Mouse (Mus musculus) embryonic facial prominence, embryonic 12.5 days (tissue): ENCODE measurements around the gene Vps26c. TPM values are rescaled to one million over a fixed set of nuclear protein-coding genes. Genes with fewer than 3 reads are reported as not detected.

Source experiments
- ATAC-seq: fragments of 200-750 bp; cut with Nextera tagmentation; 2 replicates; pipeline ENCODE4 v1.8.0; 2017; ENCODE audit not compliant: insufficient number of reproducible peaks, insufficient read depth, low FRiP score, low TSS enrichment
- H3K27ac ChIP-seq: fragments of 300-500 bp; sonication (generic); 2 replicates; pipeline ENCODE4 v1.5.1; 2016; ENCODE audit warnings: mild to moderate bottlenecking
- H3K27me3 ChIP-seq: fragments of 300-500 bp; sonication (generic); 2 replicates; pipeline ENCODE4 v1.6.1; 2016; ENCODE audit warnings: mild to moderate bottlenecking, moderate library complexity
- H3K36me3 ChIP-seq: fragments of 300-500 bp; sonication (generic); 2 replicates; pipeline ENCODE4 v1.6.1; 2016; ENCODE audit warnings: mild to moderate bottlenecking
- H3K4me1 ChIP-seq: fragments of 300-500 bp; sonication (generic); 2 replicates; pipeline ENCODE4 v1.6.1; 2016
- H3K4me2 ChIP-seq: fragments of 300-500 bp; sonication (generic); replicated peaks from 2 replicates; pipeline ENCODE4 v1.6.1; 2016; ENCODE audit warnings: mild to moderate bottlenecking, moderate library complexity
- H3K4me3 ChIP-seq: fragments of 300-500 bp; sonication (generic); 2 replicates; pipeline ENCODE4 v1.5.1; 2016; ENCODE audit warnings: mild to moderate bottlenecking
- H3K9ac ChIP-seq: fragments of 300-500 bp; sonication (generic); 2 replicates; pipeline ENCODE4 v1.6.1; 2016; ENCODE audit warnings: mild to moderate bottlenecking, moderate library complexity
- H3K9me3 ChIP-seq: fragments of 300-500 bp; sonication (generic); 2 replicates; pipeline ENCODE4 v1.6.1; 2016; ENCODE audit warnings: mild to moderate bottlenecking, moderate library complexity
- WGBS: fragments of 180-500 bp; shearing (Covaris S2); methylation state at CpG from one replicate; pipeline ENCODE4 v1.1.7; 2016; 5-methylcytosine and 5-hydroxymethylcytosine counted together
- polyA plus RNA-seq: library from polyadenylated mRNA; unstranded; fragments of >200 nt; fragmentation: Nextera tagmentation; extraction: Ambion mirVana; gene quantifications from 2 replicates; pipeline ENCODE4 v1.2.1, GENCODE M21; 2016

Gene Vps26c
- polyA plus RNA-seq, 1 experiment from 2014 or later, result 51.8 TPM

DNA sequence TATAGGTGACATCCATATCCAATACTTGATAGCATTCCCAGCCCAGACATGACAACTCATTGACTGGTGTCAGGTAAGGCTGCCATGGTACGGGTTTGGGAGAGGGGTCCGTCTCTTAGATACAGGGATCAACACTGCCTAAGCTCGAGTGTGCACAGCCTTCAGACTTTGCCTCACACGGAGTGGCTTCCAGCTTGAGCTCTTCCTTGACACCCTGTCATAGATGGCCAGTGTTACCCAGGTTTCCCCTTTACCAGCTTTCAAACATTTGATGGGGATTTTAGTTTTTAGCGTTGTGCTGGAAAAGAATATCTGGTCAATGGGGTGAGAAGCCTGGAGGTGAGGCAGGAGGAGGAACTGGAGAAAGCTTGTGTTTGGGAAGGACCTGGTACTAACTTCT, 41.1 kb upstream of the Vps26c start:
- H3K9ac ChIP-seq, result no peak overlapping the region
- H3K9me3 ChIP-seq, result no peaks in the 10 kb centered on the region
- no peak for ATAC-seq
- H3K27ac ChIP-seq, result no peak overlapping the region
- peaks cover 16% of the 10 kb centered on the region for H3K4me1 ChIP-seq
- H3K4me3 ChIP-seq, result no peak overlapping the region
- no peaks in the 10 kb centered on the region for H3K36me3 ChIP-seq
- H3K27me3 ChIP-seq, result no peaks in the 10 kb centered on the region
- WGBS, result 76% methylated on average over 5 of the region's 5 CpGs
- H3K4me2 ChIP-seq, result no peak overlapping the region

DNA sequence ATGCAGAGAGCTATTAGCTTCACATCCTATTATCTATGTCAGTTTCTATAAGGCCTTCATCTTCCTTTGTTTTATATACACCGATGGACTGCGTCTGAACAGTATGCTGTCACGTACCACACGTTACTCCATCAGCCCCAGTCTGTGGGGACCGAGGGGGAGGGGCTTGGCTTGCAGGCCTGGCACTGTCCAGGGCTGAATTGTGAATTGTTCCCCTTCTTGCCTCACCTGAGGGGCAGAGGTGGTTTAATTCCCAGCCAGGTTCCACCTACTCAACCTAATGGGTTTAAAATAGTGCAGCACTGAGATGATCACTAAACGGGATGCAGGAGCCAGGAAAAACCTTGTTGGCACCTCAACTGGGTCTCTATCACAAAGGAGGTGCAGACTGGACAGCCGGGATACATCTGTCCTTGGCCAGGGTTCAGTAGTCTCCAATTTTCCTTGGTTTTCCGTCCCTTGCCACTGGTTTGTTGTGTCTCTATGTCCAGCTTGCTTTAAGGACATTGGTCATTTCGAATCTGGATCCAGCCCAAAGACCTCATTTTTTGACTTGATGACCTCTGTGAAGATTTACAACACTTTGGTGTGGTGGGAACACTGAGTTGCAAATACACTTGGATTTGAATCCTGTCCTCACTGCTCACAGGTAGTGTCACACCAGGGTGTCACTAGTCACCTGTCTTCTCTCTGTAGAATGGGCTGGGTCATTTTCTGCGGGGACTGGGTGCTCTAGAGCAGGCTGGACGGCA, 40.4 kb upstream of the Vps26c start:
- no peak overlapping the region for H3K4me3 ChIP-seq
- no peaks in the 10 kb centered on the region for H3K36me3 ChIP-seq
- peaks cover 10% of the 10 kb centered on the region for H3K4me1 ChIP-seq
- ATAC-seq, result no peak
- H3K9me3 ChIP-seq, result no peaks in the 10 kb centered on the region
- no peaks in the 10 kb centered on the region for H3K27me3 ChIP-seq
- WGBS, result 82% methylated on average over 11 of the region's 11 CpGs
- no peak overlapping the region for H3K4me2 ChIP-seq
- no peak overlapping the region for H3K27ac ChIP-seq
- H3K9ac ChIP-seq, result no peak overlapping the region

DNA sequence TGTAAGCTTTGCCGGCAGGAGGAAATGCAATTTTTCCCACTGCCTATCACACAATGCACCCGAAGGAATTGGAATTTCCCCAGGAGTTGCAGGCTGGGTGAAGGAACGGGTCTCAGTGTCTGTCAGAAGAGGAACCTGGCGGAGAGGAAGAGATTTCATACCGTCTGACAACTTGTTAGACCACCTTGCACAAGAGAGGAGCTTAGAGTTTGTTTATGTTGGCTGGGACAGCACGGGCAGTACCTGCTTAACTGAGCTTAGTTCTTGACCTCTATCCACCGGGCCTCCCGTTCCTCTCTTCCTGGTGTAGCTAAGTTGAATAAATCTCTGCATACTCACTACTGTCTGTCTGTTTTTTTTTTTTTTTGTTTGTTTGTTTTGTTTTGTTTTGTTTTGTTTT, 39.5 kb upstream of the Vps26c start:
- no peak overlapping the region for H3K4me2 ChIP-seq
- H3K36me3 ChIP-seq, result no peaks in the 10 kb centered on the region
- H3K27ac ChIP-seq, result no peak overlapping the region
- no peak overlapping the region for H3K4me3 ChIP-seq
- ATAC-seq, result no peak
- WGBS, result 58% methylated on average over 8 of the region's 8 CpGs
- H3K9me3 ChIP-seq, result no peaks in the 10 kb centered on the region
- H3K9ac ChIP-seq, result no peak overlapping the region
- peaks cover 3% of the 10 kb centered on the region for H3K4me1 ChIP-seq
- no peaks in the 10 kb centered on the region for H3K27me3 ChIP-seq

DNA sequence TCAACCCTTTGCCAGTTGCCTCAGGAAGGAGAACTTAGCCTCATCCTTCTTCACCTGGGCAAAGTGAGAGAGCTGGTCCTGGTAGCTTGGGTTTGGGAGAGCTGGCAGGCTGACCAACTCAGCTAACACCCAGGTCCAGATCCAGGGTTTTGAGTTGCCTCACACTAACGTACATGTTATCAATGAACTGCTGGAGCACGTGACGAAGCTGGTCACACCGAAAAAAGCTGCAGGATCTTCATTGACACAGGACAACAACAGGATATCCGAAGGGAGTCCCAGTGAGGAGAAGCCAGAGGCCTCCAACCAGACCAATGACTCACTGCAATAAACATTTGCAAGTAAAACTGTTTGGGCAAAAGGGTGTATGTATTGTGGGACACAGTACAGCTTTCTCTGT, 34.0 kb upstream of the Vps26c start:
- no peak overlapping the region for H3K27ac ChIP-seq
- WGBS, result 76% methylated on average over 5 of the region's 5 CpGs

DNA sequence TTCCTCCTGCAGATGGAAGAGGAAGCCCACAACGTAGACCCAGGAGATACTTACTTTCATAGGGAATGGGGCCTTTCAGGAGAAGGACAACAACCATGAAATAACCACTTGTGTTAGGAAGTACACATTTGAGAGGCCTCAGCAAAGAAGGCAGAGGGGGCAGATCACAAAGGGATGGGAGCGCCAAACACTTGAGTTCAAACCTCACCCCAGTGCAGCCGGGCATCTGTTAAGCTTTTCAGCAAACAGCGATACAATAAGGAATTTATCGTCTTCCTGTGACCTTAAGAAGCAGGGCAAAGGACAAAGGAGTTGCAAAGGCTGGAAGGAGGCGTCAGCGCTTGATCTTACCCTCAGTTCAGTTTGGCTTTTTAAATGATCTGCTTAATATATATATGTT, 33.2 kb upstream of the Vps26c start:
- Histone ChIP-seq H3K4me1 (no peaks in the 10 kb centered on the region; the same call in 1 of the 2 replicates), H3K9me3 (no peaks in the 10 kb centered on the region), H3K4me2 (no peak overlapping the region), H3K36me3 (no peaks in the 10 kb centered on the region), H3K27ac (0 out of 2 replicates have a peak overlapping the region, but pooled peaks have one; percentile 12), H3K27me3 (no peaks in the 10 kb centered on the region), H3K9ac (no peak overlapping the region), H3K4me3 (no peak overlapping the region)
- WGBS, result 74% methylated on average over 7 of the region's 7 CpGs
- no peak for ATAC-seq

More for the DNA sequence above, 34.0 kb upstream of the Vps26c start:
- H3K36me3 ChIP-seq, result no peaks in the 10 kb centered on the region
- no peak overlapping the region for H3K9ac ChIP-seq
- H3K4me1 ChIP-seq, result no peaks in the 10 kb centered on the region; the same call in 1 of the 2 replicates
- no peak overlapping the region for H3K4me2 ChIP-seq
- H3K9me3 ChIP-seq, result no peaks in the 10 kb centered on the region
- no peak overlapping the region for H3K4me3 ChIP-seq
- no peaks in the 10 kb centered on the region for H3K27me3 ChIP-seq
- no peak for ATAC-seq

DNA sequence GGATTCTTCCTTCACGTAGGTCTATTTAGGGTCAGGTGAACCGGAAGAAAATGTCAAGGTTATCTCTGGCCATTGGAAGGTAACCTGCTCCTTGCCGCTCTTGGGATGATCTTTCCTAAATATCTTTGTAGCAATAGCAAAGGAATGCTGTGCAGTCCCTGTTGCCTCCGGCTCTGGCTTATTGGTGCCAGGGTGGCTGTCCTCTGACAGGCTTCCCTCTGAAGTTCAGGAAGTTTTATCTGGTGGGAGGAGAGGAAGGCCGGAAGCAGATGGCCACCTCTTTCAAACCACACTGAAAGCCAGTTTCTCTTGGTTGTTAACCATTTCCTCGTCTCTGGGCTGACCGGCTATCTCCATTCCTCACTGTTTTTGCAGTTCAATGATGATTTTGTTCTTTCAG, 32.7 kb upstream of the Vps26c start:
- Histone ChIP-seq H3K4me1 (no peaks in the 10 kb centered on the region; the same call in 1 of the 2 replicates), H3K4me2 (no peak overlapping the region), H3K27ac (0 out of 2 replicates have a peak overlapping the region, but pooled peaks have one; percentile 12), H3K36me3 (no peaks in the 10 kb centered on the region), H3K4me3 (no peak overlapping the region), H3K9ac (no peak overlapping the region), H3K27me3 (no peaks in the 10 kb centered on the region), H3K9me3 (no peaks in the 10 kb centered on the region)
- no peak for ATAC-seq
- WGBS, result 52% methylated on average over 7 of the region's 7 CpGs

DNA sequence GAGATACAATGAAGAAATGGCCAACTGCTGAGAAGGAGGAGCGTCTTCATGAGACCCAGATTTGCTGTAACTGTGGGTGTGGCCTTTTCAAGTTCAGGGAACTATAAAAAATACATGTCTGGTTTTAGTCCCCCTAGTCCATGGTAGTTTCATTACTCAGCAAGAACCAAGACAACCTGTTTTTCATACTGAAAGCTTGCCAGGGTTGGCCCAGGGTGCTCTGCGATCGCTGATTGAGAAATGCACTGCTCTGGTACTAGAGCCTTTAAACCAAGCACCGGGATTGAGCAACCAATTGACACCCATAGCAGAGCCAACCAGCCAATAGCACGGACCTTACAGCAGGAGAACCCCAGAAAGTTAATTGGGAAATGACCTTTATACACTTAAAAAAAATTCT, 29.6 kb upstream of the Vps26c start:
- H3K36me3 ChIP-seq, result no peaks in the 10 kb centered on the region
- H3K4me2 ChIP-seq, result no peak overlapping the region
- no peaks in the 10 kb centered on the region for H3K27me3 ChIP-seq
- WGBS, result 84% methylated on average over 5 of the region's 5 CpGs
- ATAC-seq, result no peak
- H3K9ac ChIP-seq, result no peak overlapping the region
- H3K9me3 ChIP-seq, result no peaks in the 10 kb centered on the region
- no peaks in the 10 kb centered on the region; the same call in 1 of the 2 replicates for H3K4me1 ChIP-seq
- H3K4me3 ChIP-seq, result no peak overlapping the region
- H3K27ac ChIP-seq, result no peak overlapping the region

- H3K4me3 ChIP-seq, result no peak overlapping the region
- H3K36me3 ChIP-seq, result no peaks in the 10 kb centered on the region
- no peak overlapping the region for H3K9ac ChIP-seq
- H3K4me1 ChIP-seq, result no peaks in the 10 kb centered on the region; the same call in 1 of the 2 replicates
- H3K9me3 ChIP-seq, result no peaks in the 10 kb centered on the region
- no peak for ATAC-seq
- no peaks in the 10 kb centered on the region for H3K27me3 ChIP-seq
- WGBS, result 76% methylated on average over 7 of the region's 7 CpGs
- H3K27ac ChIP-seq, result no peak overlapping the region
- no peak overlapping the region for H3K4me2 ChIP-seq
Measured at GRCm38 (mm10) chr16:94555346-94555745, 28.7 kb upstream of the Vps26c start.

DNA sequence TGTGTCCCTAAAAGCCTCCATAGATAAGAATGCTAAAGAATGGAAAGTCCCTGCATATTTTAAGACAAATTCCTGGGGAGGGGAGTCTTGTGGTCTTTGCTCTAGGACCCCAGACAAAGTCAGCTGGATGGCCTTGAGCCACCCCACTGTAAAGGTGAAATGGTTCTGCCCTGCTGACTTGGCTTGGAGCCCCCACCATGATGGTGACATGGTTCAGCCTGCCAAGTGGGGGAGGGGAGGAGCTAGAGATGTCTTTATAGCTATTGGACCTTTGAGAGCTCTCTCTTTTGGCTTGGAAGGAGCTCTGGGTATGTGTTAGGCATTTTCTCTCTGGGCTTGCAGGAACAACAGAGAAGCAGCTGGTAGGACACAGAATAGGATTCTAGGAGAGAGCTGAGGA, 25.3 kb upstream of the Vps26c start:
- Histone ChIP-seq H3K4me1 (no peaks in the 10 kb centered on the region), H3K4me2 (no peak overlapping the region), H3K27me3 (no peaks in the 10 kb centered on the region), H3K9ac (no peak overlapping the region), H3K36me3 (no peaks in the 10 kb centered on the region), H3K9me3 (no peaks in the 10 kb centered on the region), H3K27ac (no peak overlapping the region), H3K4me3 (no peak overlapping the region)
- ATAC-seq, result no peak

GRCm38 (mm10) chr16:94549813-94550212, 23.2 kb upstream of the Vps26c start:
- H3K27me3 ChIP-seq, result no peaks in the 10 kb centered on the region
- 69% methylated on average over 10 of the region's 10 CpGs for WGBS
- H3K4me3 ChIP-seq, result no peak overlapping the region
- no peak overlapping the region for H3K4me2 ChIP-seq
- ATAC-seq, result no peak
- H3K27ac ChIP-seq, result no peak overlapping the region
- no peaks in the 10 kb centered on the region for H3K4me1 ChIP-seq
- no peaks in the 10 kb centered on the region for H3K9me3 ChIP-seq
- no peaks in the 10 kb centered on the region for H3K36me3 ChIP-seq
- no peak overlapping the region for H3K9ac ChIP-seq

DNA sequence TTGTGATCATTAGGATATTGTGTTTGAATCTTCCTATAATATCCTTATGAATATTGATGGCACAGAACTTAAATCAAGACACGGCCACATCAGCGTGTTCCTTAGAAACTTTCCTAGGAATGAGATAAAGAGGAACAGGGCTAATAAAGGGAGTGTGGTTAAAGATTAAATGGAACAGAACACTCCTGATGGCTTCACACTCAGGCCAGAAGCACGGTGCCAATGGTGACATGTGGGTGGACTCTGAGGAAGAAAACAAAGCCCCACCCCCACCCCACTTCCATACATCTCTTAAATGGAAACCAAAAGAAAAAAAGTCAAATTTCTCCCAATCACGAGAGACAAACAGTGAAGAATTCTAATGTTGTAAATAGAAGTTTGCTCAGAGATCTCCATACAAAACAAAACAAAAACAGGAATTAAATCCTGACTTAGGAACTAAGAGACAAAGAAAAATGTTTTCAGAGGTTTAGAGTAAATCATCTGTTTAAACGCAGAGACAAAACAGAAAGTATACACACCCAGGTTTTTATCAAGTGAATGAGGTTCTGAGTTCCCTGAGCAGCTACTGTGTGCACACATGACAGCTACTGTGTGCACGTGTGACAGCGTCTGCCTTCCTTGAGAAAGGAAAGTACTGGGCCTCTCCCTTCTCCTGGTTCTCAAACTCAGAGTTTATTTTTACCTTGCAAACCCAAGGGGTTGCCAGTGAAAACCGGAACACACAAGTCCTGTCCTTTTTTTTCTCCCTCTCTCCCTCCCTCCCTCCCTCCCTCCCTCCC, 19.3 kb upstream of the Vps26c start:
- Histone ChIP-seq H3K4me1 (no peaks in the 10 kb centered on the region), H3K9ac (no peak overlapping the region), H3K4me3 (no peak overlapping the region), H3K27me3 (no peaks in the 10 kb centered on the region), H3K4me2 (no peak overlapping the region), H3K27ac (no peak overlapping the region), H3K36me3 (no peaks in the 10 kb centered on the region), H3K9me3 (no peaks in the 10 kb centered on the region)
- WGBS, result 62% methylated on average over 8 of the region's 8 CpGs
- no peak for ATAC-seq

- no peak for ATAC-seq
- H3K4me1 ChIP-seq, result no peaks in the 10 kb centered on the region
- H3K4me3 ChIP-seq, result no peak overlapping the region
- H3K4me2 ChIP-seq, result no peak overlapping the region
- WGBS, result 78% methylated on average over 11 of the region's 11 CpGs
- H3K9me3 ChIP-seq, result no peaks in the 10 kb centered on the region
- no peaks in the 10 kb centered on the region for H3K36me3 ChIP-seq
- no peak overlapping the region for H3K27ac ChIP-seq
- H3K27me3 ChIP-seq, result no peaks in the 10 kb centered on the region
- no peak overlapping the region for H3K9ac ChIP-seq
Measured at GRCm38 (mm10) chr16:94544540-94545105, 18.0 kb upstream of the Vps26c start.
